Mouse (Mus musculus): ENCODE measurements around the gene S1pr1. TPM values are rescaled to one million over a fixed set of nuclear protein-coding genes. Genes with fewer than 3 reads are reported as not detected.

The S1pr1 gene
- polyA plus RNA-seq, 1 experiment from 2014 or later, result 39.9 TPM

DNA sequence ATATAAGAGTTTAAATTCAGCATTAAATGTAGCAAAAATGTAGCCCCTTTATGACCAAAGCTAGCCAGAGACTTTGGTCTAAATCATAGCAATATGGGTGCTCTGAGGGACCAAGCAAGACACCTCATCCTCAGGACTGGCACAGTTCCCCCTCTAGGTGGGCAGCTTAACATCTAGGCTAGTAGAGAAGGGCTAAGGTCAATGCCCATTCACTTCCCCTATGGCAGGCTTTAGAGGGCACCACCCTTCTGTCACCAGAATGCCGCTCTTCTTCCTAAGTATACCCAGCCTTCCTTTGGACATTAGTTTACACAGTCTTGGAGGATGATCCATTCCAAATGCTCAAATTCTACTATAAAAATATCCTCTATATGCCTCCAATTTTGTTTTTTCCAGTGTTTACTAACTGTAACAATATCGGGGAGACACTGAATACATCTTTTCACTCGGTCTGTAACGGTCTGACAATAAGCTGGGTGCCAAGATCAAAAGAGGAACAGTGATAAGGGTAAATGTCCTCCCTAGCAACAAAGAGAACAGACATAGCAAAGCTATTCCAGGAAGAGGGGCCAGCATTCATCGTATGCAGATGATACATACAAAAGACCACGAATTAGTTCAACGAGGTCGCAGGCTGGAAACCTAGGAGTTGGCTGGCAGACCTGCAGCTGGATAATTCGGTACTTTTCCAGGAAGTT is 41.8 kb downstream of the S1pr1 start:
- Histone ChIP-seq H3K4me1 (ENCODE audit: control insufficient read depth, insufficient read depth, low read depth, low read length) (no peaks in the 10 kb centered on the region), H3K9ac (ENCODE audit: low read depth, low read length) (no peak overlapping the region), H3K36me3 (ENCODE audit: control insufficient read depth, insufficient read depth, low read length) (no peaks in the 10 kb centered on the region), H3K4me3 (ENCODE audit: low read length) (no peak overlapping the region), H3K27me3 (replicated peaks; ENCODE audit: control insufficient read depth, insufficient read depth, low read length) (no peaks in the 10 kb centered on the region), H3K27ac (ENCODE audit: low read depth, low read length) (no peak overlapping the region), H3K4me2 (ENCODE audit: low read length) (no peak overlapping the region), H3K9me3 (ENCODE audit: control insufficient read depth, low read length) (no peaks in the 10 kb centered on the region)
- no peak for ATAC-seq
- WGBS, result 54% methylated on average over 9 of the region's 9 CpGs

DNA sequence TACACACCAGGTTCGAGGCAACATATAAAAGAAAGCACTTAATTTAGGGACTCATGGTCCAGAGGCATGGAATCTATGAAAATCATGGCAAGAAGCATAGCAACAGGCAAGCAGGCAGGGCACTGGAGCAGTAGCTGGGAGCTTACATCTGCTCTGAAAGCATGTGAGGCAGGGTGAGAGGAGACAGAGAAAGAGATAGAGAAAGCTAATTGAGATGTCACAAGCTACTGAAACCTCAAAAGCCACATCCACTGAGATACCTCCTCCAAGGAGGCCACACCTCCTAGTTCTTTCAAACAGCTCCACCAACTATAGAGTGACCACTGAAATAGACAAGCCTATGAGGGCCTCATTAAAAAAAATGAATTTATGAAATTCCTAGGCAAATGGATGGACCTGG is 45.6 kb downstream of the S1pr1 start:
- H3K9ac ChIP-seq (ENCODE audit: low read depth, low read length), result no peak overlapping the region
- no peak for ATAC-seq
- no peak overlapping the region for H3K27ac ChIP-seq (ENCODE audit: low read depth, low read length)
- no peak overlapping the region for H3K4me2 ChIP-seq (ENCODE audit: low read length)
- no peak overlapping the region for H3K4me3 ChIP-seq (ENCODE audit: low read length)
- H3K27me3 ChIP-seq (replicated peaks; ENCODE audit: control insufficient read depth, insufficient read depth, low read length), result no peaks in the 10 kb centered on the region
- WGBS, result 75% methylated on average over 1 of the region's 1 CpGs
- no peaks in the 10 kb centered on the region for H3K36me3 ChIP-seq (ENCODE audit: control insufficient read depth, insufficient read depth, low read length)
- H3K4me1 ChIP-seq (ENCODE audit: control insufficient read depth, insufficient read depth, low read depth, low read length), result no peaks in the 10 kb centered on the region
- no peaks in the 10 kb centered on the region for H3K9me3 ChIP-seq (ENCODE audit: control insufficient read depth, low read length)

DNA sequence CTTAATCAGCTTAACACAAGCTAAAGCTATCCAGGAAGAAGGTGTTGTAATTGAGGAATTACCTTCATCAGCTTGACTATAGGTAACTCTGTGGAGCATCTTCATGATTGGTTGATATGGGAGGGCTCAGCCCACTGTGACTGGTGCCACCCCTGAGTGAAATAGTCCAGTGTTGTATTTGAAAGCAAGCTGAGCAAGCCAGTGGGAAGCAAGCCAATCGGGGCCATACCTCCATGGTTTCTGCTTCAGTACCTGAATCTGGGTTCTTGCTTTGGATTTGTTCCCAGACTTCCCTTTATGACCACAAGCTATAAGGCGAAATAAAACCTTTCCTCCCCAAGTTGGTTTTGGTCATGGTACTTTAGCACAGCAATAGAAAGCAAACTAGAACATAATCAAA is 47.7 kb downstream of the S1pr1 start:
- no peaks in the 10 kb centered on the region for H3K4me1 ChIP-seq (ENCODE audit: control insufficient read depth, insufficient read depth, low read depth, low read length)
- no peak overlapping the region for H3K27ac ChIP-seq (ENCODE audit: low read depth, low read length)
- H3K9ac ChIP-seq (ENCODE audit: low read depth, low read length), result no peak overlapping the region
- no peaks in the 10 kb centered on the region for H3K27me3 ChIP-seq (replicated peaks; ENCODE audit: control insufficient read depth, insufficient read depth, low read length)
- WGBS, result 81% methylated on average over 2 of the region's 2 CpGs
- no peaks in the 10 kb centered on the region for H3K36me3 ChIP-seq (ENCODE audit: control insufficient read depth, insufficient read depth, low read length)
- no peak overlapping the region for H3K4me3 ChIP-seq (ENCODE audit: low read length)
- H3K9me3 ChIP-seq (ENCODE audit: control insufficient read depth, low read length), result no peaks in the 10 kb centered on the region
- H3K4me2 ChIP-seq (ENCODE audit: low read length), result no peak overlapping the region
- no peak for ATAC-seq

DNA sequence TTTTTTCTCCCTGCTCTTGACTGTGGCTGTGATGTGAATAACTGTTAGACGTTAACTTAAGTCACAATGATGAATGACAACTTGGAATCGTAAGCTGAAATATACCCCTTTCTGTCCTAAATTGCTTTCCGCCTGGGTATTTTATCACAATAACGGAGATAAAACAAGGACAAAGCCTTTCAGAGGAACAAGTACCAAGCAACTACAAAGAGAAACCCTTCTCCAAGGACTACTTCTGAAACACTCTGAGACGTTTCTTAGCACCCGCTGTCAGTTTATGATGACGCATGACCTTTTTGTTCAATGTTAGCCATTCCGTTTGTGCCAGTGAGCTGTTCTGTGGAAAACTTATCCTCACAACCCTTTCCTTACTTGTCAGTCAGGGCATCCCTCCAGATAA is 48.3 kb downstream of the S1pr1 start:
- ATAC-seq, result no peak
- Histone ChIP-seq H3K27ac (ENCODE audit: low read depth, low read length) (no peak overlapping the region), H3K4me1 (ENCODE audit: control insufficient read depth, insufficient read depth, low read depth, low read length) (no peaks in the 10 kb centered on the region), H3K9ac (ENCODE audit: low read depth, low read length) (no peak overlapping the region), H3K4me3 (ENCODE audit: low read length) (no peak overlapping the region), H3K4me2 (ENCODE audit: low read length) (no peak overlapping the region), H3K27me3 (replicated peaks; ENCODE audit: control insufficient read depth, insufficient read depth, low read length) (no peaks in the 10 kb centered on the region), H3K36me3 (ENCODE audit: control insufficient read depth, insufficient read depth, low read length) (no peaks in the 10 kb centered on the region), H3K9me3 (ENCODE audit: control insufficient read depth, low read length) (no peaks in the 10 kb centered on the region)
- WGBS, result 44% methylated on average over 8 of the region's 8 CpGs

DNA sequence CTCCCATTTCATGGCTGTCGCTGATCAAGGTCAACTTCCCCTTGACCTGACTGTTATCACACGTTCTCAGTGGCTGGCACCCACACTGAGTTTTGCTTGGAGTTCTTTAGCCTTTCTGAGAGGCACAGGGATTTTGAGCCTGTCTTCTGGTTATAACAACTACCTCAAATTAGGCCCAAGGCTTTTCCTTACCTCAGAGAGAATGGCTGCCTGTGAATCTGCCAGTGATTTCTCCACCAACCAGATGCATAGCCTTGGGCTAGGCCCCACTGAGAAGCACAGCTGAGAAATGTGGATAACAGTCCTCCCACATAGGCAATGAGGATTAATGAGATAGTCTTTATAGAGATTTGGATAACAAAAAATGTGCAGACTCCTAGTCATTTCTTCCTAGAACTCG is 50.4 kb downstream of the S1pr1 start:
- WGBS, result 37% methylated on average over 3 of the region's 3 CpGs
- Histone ChIP-seq H3K27ac (ENCODE audit: low read depth, low read length) (no peak overlapping the region), H3K9ac (ENCODE audit: low read depth, low read length) (no peak overlapping the region), H3K4me3 (ENCODE audit: low read length) (no peak overlapping the region), H3K27me3 (replicated peaks; ENCODE audit: control insufficient read depth, insufficient read depth, low read length) (no peaks in the 10 kb centered on the region), H3K9me3 (ENCODE audit: control insufficient read depth, low read length) (no peaks in the 10 kb centered on the region), H3K4me1 (ENCODE audit: control insufficient read depth, insufficient read depth, low read depth, low read length) (no peaks in the 10 kb centered on the region), H3K4me2 (ENCODE audit: low read length) (no peak overlapping the region), H3K36me3 (ENCODE audit: control insufficient read depth, insufficient read depth, low read length) (no peaks in the 10 kb centered on the region)
- ATAC-seq, result no peak

DNA sequence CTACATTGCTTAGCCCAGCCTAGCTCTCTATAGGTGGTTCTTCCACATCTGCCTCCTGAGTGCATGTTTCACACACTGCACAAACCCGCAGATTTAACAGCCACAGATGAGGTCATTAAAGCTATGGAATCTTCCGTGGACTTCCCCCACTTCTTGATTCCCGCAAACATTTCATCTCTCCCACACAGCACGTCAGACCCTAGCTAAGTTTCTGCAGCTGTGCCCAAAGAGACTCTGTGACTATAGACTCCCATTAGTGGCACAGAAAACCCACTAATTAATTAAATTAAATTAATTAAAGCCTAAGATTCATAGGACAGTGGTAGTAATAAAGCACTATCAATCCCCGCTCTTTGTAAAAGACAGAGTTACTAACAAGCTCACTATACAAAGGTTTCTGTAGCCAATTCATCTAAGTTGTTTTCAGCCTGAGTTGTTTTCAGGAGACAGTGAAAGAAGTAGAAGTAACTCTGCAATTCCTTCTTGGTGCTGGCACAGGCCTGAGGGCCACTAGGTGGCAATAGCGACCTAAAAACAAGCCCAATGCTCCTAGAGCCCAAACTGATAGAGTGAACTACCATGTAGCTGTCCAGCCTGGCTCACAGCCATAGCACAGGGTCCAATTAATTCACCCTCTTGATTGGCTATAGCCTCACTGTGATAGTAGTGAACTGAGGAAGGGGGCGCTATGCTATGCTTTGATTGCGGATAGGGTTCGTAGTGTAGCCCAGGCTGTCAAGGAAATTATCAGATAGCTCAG is 54.0 kb downstream of the S1pr1 start:
- no peaks in the 10 kb centered on the region for H3K27me3 ChIP-seq (replicated peaks; ENCODE audit: control insufficient read depth, insufficient read depth, low read length)
- peak; percentile 88 for ATAC-seq
- H3K9ac ChIP-seq (ENCODE audit: low read depth, low read length), result no peak overlapping the region
- H3K27ac ChIP-seq (ENCODE audit: low read depth, low read length), result no peak overlapping the region
- H3K36me3 ChIP-seq (ENCODE audit: control insufficient read depth, insufficient read depth, low read length), result no peaks in the 10 kb centered on the region
- 44% methylated on average over 9 of the region's 9 CpGs for WGBS
- no peak overlapping the region for H3K4me3 ChIP-seq (ENCODE audit: low read length)
- H3K9me3 ChIP-seq (ENCODE audit: control insufficient read depth, low read length), result no peaks in the 10 kb centered on the region
- no peak overlapping the region for H3K4me2 ChIP-seq (ENCODE audit: low read length)
- H3K4me1 ChIP-seq (ENCODE audit: control insufficient read depth, insufficient read depth, low read depth, low read length), result no peaks in the 10 kb centered on the region

Other genes with a start within 250 kb of the S1pr1 start
- gene Dph5, start 172.8 kb upstream of the S1pr1 start, polyA plus RNA-seq (2015; fragmentation: Nextera tagmentation; extraction: Ambion mirVana), result 25.0 and 26.9 TPM in 2 replicates

Measured in hindbrain, embryonic 16.5 days (tissue).